Mouse (Mus musculus) megakaryocyte, embryonic 14.5 days (primary cell): ENCODE measurements at regions not wholly inside any gene's neighbourhood (a gene's known extent, or its start where the extent isn't known, plus 50 kb on each side); places are given as distances from the start of the nearest gene placed in this dataset.

Experiments used
- FLI1 ChIP-seq: IDR thresholded peaks from 2 replicates; pipeline ENCODE4 v1.6.1; 2012; ENCODE audit warnings: low read length, inconsistent platforms, mixed read lengths
- GATA1 ChIP-seq: IDR thresholded peaks from 3 replicates; pipeline ENCODE4 v1.6.1; 2012; ENCODE audit warnings: mixed read lengths, low read length, inconsistent platforms, borderline replicate concordance

DNA sequence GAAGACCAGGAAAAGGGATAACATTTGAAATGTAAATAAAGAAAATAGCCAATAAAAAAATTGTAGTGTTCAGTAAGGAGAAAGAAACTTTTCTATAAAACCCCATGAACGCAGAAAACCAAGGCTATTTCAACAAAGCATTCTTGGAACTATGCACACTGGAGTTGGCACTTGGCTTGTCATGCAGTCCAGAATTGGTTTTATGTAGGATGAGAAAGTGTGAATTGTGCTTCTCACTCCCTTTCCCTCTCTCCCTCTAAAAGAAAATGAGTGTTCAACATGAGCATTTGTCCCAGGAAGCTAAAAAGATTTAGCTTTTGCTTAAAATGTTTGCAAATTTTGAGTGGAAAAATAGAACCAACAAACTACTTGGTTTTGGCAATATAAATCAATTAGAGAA is 841.6 kb upstream of the Adam24 start:
- TF ChIP-seq GATA1 (no peak), FLI1 (no peak)
